Mouse (Mus musculus) layer of hippocampus, postnatal 25 days (tissue): ENCODE data around the gene Ddx55. TPM values are rescaled to one million over a fixed set of nuclear protein-coding genes. Genes with fewer than 3 reads are reported as not detected.

ENCODE experiments used
- DNase-seq, 2 experiments: peaks; one replicate each; pipeline ENCODE4 v3.0.0; 2022; ENCODE audit warnings: mixed read lengths in 2 of 2, low spot score in 1 of 2; ENCODE audit errors: extremely low spot score in 1 of 2
- total RNA-seq, 2 experiments: library from RNA; stranded (reverse); gene quantifications; 2 replicates each; pipeline ENCODE4 v1.2.3; 2021

The Ddx55 gene
- total RNA-seq, result 10 to 100 TPM; 23.7 to 31.3 TPM

GRCm38 (mm10) chr5:124552558-124553307, at the start of gene Ddx55:
Gene Ddx55 (plus strand): TSS chr5:124552864.
- peak; percentile 81 to 88 for DNase-seq

- peak; percentile 49 to 64 for DNase-seq
Measured at GRCm38 (mm10) chr5:124503742-124504141, 48.9 kb upstream of the Ddx55 start.

DNA sequence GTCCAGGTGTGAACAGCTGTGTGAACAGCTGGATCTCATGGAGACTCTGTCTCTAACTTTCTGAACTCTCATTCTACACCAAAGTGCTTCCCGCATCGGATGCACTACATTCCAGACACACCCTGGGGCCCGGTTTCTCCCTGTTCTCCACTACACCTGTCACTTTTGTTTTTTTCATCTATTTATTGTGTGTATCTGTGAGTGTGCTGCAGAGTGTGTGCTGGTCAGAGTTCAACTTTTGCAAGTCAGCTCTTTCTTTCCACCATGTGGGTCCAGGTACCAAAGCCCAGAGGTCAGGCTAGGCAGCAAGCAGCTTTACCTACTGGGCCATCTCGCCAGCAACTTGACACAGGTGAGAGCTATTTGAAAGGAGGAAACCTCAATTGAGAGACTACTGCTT, 47.4 kb upstream of the Ddx55 start:
- no peak for DNase-seq

- no peak for DNase-seq
Measured at GRCm38 (mm10) chr5:124506731-124507359, 45.8 kb upstream of the Ddx55 start.

- no peak for DNase-seq
Measured at GRCm38 (mm10) chr5:124509200-124509599, 43.5 kb upstream of the Ddx55 start.

DNA sequence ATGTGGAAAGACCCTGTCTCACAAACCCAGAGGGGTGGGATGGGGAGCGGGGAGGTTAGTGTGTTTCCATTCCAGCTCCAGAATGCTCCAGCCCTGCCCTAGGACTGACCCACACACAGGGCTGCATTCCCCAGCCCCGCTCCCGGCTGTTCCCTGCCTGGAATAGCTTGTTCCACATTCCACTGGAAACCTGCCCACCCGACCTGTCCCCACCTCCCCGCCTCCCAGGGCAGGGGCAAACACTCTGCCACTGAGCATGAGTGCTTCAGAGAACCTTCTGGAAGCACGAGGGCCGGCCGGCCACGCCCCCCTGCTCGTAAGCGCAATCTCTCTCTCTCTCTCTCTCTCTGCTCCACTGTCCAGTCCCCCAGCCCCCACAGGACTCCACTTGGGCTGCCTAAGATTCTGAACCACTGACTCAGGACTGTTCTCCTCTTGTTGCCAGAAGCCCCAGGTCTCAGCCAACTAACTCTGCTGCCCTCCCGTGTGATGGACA, 42.9 kb upstream of the Ddx55 start:
- DNase-seq, result no peak

DNA sequence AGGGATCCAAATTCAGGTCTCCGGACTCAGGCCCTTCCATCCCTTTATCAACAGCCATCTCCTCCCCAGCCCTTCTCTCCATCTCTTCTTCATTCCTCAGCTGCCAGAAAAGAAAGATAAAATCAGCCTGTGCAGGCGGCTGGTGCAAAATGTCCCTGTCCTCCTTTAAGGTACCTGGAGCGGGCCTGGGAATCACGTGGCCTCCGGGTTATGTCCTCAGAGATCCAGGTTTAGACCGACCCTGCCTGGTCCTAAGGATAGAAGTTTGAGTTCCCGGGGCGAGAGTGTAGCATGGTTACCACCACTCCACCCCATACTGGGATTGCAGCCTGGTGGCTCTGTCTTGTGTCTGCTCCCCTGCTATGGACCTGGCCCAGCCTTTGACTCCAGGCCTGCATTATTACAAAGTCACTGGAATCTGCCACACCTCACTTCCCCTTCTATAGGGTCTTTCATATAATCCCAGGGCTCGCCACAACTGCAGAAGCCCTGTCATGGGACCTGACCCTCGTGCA, 42.1 kb upstream of the Ddx55 start:
- DNase-seq, result no peak

- DNase-seq, result no peak
Measured at GRCm38 (mm10) chr5:124515789-124516188, 36.9 kb upstream of the Ddx55 start.

- peak; percentile 46 to 49 for DNase-seq
Measured at GRCm38 (mm10) chr5:124518648-124519047, 34.0 kb upstream of the Ddx55 start.

DNA sequence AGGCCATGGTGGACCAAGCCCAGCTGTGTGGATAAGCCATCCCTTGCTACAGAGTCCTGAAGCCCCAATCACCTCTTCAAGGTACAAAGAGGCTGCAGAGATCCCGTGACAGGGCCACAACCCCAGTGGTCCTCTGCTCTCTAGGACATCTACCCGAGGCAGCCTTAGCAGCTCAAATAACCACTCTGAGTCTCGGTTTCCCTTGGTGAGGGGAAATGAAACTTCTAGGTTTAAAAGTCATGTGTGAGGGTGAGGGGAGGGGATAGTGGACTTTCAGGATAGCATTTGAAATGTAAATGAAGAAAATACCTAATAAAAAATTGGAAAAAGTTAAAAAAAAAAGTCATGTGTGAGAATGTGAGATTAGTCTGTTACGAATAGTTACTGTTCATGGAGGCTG, 31.1 kb upstream of the Ddx55 start:
- no peak for DNase-seq

DNA sequence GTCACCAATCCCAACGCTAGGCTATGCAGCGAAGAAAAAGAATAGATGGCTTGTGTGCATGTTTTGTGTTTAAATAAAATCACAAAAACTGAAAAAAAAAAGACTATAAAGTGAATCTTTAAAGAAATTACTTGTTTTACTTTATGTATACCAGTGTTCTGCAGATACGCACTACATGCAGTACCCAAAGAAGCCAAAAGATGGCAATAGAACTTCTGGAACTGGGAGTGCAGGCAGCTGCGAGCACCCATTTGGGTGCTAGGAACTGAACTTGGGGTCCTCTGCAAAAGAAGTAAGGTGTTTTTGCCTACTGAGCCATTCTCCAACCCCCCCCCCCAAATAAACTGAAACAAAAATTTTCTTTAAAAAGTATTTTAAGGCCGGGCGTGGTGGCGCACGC, 29.6 kb upstream of the Ddx55 start:
- no peak for DNase-seq

GRCm38 (mm10) chr5:124524943-124525342, 27.7 kb upstream of the Ddx55 start:
- DNase-seq, result no peak

DNA sequence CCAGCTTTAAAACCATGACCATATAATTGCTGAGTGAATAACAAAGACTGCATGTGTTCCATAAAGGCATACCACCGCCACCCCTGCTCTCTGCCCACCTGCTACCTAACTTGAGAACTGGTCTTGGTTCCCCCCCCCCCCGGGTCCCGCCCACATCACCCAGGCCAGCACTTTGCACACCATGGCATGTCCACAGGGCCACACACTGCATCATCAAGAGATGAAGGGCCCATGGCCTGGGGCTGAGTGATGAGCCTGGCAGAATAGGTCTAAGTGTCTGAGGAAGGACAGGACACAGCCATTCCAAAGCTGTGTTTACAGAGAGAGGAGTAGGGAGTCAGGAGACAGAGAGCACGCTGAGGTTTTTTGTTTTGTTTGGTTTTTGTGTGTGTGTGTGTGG, 24.3 kb upstream of the Ddx55 start:
- DNase-seq, result no peak

DNA sequence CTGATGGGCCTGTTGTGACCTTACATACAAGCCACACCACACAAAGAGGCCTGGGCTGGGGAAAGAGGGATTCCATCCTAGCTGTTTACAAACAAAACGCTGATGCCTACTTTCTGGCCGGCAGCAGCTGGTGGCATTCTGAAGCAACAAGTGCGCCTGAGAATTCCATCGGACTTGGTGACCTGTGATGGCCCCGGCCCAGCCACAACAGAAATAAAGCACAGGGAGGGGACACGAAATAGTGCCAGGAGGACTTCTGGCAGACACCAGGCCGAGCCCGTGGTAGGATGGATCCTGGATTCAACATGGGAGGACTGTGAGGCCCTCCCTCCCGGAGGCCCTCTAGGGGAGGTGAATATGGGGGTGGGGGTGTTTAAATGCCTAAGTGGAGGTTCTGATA, 23.9 kb upstream of the Ddx55 start:
- DNase-seq, result no peak

DNA sequence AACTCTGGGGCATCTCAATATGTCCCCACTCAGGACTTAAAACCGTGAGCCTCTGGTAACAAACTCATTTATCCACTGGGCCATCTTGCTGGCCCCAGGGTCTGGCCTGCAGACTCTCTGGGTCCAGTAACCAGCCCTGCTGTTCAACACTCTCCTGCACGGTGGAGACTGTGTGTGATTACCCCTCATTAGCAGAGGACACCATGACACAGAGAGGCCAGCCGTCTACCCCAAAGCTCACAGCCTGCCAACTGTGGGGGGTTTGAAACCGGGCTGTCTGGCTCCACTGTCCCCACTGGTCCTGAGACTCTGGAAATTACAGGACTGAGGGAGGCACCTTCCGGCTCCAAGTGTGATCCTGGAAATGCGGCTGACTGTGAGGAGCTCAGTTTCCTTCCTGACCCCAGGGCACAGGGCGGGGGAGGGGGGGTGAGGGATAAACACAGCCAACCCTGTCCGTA, 23.4 kb upstream of the Ddx55 start:
- no peak for DNase-seq

DNA sequence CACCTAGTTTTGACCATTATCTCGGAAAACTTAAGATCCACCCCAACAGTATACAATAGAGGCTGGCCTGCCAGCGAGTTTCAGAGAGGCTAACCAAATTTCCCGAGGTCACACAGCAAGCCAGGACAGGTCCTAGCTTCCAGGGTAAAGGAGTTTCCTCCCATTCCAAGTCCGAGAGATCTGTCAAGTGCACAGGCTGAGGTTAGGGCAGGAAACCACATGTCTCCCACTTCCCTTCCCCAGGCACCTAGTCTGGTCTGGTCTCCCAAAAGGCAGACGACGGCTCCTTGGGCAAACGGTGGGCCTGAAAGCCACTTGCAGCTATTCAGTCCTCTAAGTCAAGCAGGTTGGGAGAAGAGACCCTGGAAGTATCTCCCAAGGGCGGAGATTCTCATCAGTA, 23.0 kb upstream of the Ddx55 start:
- no peak for DNase-seq

GRCm38 (mm10) chr5:124530655-124531582, 21.7 kb upstream of the Ddx55 start, which contains the start of gene Rilpl1:
Gene Rilpl1 (minus strand): TSS chr5:124531391.
- peak; percentile 66 to 68 for DNase-seq

- DNase-seq, result no peak
Measured at GRCm38 (mm10) chr5:124531583-124531930, 21.1 kb upstream of the Ddx55 start.

DNA sequence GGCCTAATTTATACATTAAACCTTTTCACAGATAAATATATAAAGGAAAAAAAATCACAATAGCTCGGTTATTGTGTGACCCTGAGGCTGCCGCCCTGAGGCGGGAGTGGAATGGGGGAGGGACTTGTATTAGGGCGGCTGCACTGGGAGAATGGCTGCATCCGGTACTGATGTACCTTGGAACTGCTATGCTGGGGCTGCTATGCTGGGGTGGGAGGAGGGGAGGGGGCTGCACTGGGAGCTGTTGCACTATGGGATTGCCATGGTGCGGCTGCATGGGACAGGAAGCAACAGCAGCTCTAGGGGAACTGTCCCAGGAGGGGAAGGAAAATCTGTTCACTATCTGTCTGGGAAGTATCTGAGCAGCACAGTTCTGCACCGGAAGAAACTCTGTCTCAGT, 20.2 kb upstream of the Ddx55 start:
- DNase-seq, result no peak

DNA sequence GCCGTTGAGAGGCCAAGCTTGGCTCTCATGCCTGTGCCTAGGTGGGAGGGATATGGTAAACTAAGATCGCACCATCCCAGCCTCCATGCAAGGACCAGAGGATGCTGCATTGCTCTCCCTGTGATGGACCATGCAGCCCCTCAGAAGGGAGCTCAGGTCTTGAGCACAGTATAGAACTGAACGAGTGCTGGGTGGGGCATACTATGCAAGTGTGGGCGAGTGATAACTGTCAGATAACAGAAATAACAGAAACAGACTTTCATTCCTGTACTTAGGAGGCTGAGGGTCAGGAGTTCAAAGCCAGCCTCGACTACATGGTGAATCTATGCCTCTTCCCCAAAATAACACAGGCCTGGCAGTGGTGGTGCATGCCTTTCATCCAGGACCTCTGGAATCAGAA, 17.6 kb upstream of the Ddx55 start:
- no peak for DNase-seq

- no peak for DNase-seq
Measured at GRCm38 (mm10) chr5:124536776-124537175, 15.9 kb upstream of the Ddx55 start.
